Mouse (Mus musculus) myocyte (in vitro differentiated cells): ENCODE measurements at regions not wholly inside any gene's neighbourhood (a gene's known extent, or its start where the extent isn't known, plus 50 kb on each side); places are given as distances from the start of the nearest gene placed in this dataset.

ENCODE experiments used
- E2F4 ChIP-seq: IDR thresholded peaks from one replicate; pipeline ENCODE4 v1.6.1; 2011; ENCODE audit warnings: mild to moderate bottlenecking, control low read depth, moderate library complexity; ENCODE audit not compliant: insufficient read depth
- MAX ChIP-seq: IDR thresholded peaks from one replicate; pipeline ENCODE4 v1.6.1; 2011; ENCODE audit warnings: low read depth, mild to moderate bottlenecking, control low read depth
- POLR2A ChIP-seq: IDR thresholded peaks from one replicate; pipeline ENCODE4 v1.6.1; 2011; ENCODE audit warnings: low read depth, mild to moderate bottlenecking, control low read depth, moderate library complexity; ENCODE audit not compliant: insufficient read length
- POLR2AphosphoS2 ChIP-seq: IDR thresholded peaks from one replicate; pipeline ENCODE4 v1.6.1; 2011; ENCODE audit warnings: low read depth, control low read depth; ENCODE audit not compliant: insufficient read length

GRCm38 (mm10) chr1:186363356-186363755 is 246.2 kb upstream of the Lyplal1 start:
- no peak for TF ChIP-seq POLR2A
- no peak for TF ChIP-seq MAX
- no peak for TF ChIP-seq E2F4
- no peak for TF ChIP-seq POLR2AphosphoS2
